Mouse (Mus musculus) erythroblast, adult 5-6 weeks (primary cell): ENCODE measurements around the gene Dab2ip. TPM values are rescaled to one million over a fixed set of nuclear protein-coding genes. Genes with fewer than 3 reads are reported as not detected.

ENCODE experiments used
- ATAC-seq: replicated peaks from 2 replicates; pipeline ENCODE4 v1.8.0; 2016; ENCODE audit warnings: moderate number of reproducible peaks, mild to moderate bottlenecking, moderate TSS enrichment, inconsistent platforms; ENCODE audit not compliant: poor library complexity, low FRiP score, severe bottlenecking
- total RNA-seq, 2 experiments: library from RNA; stranded (forward) in 1 of 2; stranded (reverse) in 1 of 2; fragments of 150-400 nt in 1 of 2; fragments of 200-764, 138-1000 nt in 1 of 2; gene quantifications; 2 replicates each; pipeline versions ENCODE4 v1.2.3 to v1.2.4; 2015 to 2017; ENCODE audit warnings: low replicate concordance in 2 of 2

Dab2ip gene
- total RNA-seq, 2 experiments from 2014 or later = 0.19 to 2.2 TPM

DNA sequence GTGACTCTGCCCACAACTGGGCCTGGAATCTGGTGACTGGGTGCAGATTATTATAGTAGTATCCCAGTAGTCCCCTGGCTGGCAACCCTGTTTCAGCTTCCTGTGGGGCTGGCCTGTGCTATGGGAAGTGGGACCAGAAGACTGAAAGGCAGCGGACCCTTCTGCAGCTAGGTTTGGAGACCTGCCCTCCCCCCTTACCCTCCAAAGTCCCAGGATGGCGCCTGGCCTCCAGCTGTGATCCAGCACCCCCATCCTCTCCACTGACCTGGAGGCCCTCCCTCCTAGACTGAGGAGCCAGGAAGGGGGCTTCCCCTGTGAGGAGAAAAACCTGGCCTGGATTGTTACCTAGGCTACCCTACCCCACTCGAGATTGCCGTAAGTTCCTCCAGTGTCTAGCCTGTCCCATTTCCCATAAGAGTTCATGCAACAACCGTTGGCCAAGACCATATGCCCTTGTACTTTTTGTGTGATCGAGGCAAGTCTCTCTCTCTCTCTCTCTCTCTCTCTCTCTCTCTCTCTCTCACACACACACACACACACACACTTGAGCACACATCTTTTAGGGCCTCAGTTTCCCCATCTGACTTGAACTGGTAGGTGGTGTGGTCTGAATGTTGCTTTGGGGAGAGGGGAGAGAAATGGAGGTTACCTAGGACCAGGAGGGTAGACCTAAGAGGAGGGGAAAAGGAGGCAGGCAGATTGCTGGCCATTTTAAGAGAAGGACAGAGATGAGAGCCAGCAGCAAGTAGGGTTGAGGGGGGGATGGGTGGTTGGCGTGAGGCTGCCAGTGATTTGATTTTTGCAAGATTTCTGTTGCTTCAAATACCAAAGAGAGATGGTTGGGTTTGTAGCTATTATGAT is 62.5 kb downstream of the Dab2ip start:
- no peak for ATAC-seq

DNA sequence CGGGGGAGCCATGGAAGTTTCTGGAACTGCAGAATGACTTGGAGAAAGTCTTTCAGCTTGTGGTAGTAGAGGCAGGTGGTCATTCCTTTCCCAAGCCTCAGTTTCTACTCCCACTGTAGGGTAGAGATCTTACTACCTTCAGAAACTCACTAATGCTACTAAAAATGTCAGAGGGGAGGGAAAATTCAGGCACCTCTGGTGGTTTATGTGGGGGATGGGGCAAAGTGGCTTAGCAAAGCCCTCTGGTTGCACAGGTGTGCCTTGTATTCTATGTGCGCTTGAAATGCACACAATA is 63.1 kb downstream of the Dab2ip start:
- ATAC-seq = no peak

DNA sequence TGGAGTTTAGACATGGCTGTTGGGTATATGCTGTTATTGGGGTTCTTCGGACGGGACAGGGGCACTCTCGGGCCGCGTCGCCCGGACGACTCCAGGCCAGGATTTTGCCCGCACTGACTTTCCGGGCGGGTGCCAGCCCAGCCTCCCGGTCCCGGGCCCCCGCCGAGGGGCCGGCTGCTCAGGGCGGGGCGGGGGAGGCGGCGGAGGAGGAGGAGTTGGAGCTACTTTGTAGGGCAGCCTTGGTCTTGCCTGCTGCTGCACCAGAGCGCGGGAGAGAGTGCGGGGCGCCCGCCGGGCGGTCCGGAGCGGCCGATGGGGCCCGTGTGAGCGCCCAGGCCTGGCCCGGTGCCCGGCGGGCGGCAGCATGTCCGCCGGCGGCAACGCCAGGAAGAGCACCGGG is 63.7 kb downstream of the Dab2ip start:
- ATAC-seq = no peak

DNA sequence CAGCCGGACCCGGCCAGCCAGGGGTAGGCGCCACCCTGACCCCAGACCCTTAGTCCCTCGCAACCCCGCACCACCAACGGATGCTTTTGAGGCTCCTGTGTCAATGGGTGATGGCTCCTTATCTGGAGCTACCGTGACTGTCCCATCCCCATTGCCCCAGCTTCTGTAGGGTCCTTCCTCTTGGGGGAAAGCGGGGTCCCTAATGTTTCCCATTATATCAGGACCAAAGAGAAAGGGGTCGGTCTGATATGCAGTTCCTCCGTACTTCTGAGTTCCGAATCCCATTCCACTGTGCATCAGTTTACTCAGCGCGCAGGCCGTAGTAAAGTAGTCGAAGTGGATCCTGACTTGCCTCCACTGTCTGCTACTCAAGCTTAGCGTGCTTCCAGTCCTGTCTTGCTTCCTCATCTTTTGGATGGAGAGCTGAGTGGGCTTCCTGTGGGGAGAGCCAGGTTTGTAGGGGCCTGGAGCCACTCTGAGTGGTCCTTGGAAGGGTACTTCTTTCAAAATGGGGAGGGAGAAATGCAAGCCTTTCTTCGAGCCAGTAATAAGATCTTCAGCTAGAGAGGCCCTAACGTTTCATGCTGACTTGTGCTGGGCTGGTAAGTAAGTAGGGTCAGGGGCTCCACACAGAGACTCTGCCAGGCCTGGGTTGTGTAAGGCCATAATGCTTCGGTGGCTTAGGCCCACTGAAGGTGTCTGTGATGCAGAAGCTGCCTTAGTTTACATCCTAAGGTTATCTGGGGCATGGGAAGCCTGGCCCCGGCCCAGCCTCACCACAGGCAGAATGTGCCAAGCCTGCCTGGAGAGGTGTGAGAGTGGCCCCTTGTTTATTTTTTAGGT is 64.4 kb downstream of the Dab2ip start:
- no peak for ATAC-seq

DNA sequence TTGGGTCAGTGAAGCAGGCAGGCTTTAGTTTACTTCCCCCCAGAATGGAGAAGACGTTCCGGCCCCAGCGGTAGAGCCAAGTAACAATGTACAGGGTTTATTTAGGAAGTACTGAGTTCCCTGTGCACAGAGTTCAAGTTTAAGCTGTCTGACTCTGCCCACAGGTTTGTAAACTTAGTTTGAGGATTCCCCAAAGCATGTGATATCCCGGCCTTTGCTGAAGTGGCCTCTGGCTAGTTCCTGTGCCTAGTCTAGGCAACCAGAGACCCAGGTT is 65.0 kb downstream of the Dab2ip start:
- no peak for ATAC-seq

DNA sequence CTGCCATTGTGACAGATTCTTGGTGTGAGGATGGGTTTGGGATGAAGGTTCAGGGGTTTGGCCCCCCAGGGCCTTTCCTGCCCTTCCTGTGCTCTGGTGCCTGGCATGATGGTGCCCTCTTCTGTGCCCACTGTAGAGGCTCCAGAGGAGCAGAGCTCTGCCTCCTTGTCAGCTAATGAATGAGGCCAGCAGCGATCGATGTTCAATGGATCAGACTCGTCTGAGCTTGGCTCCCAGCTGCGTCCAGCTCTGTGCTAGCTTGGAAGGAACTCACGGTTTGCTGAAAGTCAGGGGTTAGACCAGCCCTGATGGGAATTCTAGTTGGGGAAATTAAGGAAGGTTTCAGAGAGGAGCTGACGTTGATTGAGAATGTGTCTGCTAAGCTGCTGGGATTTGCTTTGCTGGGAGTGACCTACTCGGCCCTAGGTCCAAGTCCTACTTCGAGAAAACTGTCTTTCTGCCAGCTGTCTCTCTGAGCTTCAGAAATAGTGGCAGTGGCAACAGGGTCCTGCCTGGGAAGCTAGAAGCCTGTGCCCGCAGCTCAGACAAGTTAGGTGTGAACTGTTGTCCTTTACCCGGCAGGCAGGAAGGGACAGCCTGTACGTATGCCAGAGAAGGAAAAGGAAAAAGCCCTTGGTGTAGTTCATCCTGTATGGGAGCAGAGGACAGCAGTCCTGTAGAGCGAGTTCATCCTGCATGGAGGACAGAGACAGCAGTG is 65.5 kb downstream of the Dab2ip start:
- ATAC-seq = no peak

DNA sequence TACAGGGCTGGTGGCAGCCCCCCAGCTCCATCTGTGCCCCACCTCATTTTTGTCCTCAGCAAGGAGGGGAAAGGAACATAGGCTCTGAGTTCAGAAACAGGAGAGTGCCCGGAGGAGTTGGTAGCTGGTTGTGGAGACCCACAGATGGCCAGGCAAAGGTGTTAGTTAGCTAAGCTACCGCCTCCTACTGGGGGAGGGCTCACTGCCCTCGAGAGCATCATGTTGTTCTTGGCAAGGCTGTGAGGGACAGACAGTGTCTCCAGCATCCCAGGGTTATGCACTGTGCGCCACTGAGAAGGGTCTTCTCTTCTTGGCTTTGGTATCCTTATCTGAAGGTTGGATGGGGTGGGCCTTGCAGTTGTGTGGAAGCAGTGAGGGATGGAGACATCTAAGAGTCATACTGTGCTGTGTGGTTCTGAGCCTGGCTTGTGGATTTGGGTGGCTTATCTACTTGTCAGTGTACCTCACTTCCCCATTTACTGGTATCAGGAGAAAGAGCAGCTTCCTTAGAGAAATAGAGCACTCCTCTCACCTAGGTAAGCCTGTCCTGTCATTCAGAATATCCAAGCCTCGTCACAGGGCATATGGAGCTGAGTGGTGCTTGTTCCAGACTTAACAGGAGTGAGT is 66.4 kb downstream of the Dab2ip start:
- ATAC-seq = no peak

DNA sequence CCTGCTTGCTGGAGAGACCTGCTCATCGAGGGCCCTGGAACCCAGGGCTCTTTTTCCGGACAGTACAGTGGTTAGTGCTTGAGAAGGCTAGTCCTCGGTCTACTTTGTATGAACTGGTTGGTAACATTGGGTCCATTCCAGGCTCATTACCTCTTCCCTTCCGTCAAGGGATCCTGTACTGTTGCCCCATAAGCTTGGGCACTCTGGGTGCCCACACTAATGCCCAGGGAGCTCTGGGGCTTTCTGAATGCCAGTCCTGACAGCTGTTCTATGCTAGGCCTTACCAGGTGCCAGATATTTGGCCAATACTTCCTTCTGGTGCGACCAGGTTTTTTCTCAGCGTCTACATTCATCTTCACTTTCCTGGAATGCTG is 66.9 kb downstream of the Dab2ip start:
- no peak for ATAC-seq

DNA sequence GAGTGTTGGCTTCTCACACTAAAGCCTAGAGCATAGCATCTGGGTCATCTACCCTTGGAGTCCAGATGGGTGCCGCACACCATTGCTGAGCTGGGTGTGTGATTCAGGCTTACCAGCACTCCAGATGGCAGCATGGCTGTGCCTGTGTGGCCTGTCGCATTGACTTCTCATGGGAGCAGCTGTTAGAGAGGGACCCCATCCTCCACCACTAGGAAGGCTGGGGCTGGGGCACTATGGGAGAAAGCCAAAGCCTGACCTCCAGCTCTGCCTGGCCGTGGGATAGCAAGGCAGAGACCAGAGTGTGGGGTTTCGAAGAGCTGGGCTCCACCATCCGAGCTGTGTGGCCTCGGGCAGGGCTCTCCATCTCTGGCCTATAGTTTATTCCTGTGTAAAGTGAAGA is 67.5 kb downstream of the Dab2ip start:
- no peak for ATAC-seq

DNA sequence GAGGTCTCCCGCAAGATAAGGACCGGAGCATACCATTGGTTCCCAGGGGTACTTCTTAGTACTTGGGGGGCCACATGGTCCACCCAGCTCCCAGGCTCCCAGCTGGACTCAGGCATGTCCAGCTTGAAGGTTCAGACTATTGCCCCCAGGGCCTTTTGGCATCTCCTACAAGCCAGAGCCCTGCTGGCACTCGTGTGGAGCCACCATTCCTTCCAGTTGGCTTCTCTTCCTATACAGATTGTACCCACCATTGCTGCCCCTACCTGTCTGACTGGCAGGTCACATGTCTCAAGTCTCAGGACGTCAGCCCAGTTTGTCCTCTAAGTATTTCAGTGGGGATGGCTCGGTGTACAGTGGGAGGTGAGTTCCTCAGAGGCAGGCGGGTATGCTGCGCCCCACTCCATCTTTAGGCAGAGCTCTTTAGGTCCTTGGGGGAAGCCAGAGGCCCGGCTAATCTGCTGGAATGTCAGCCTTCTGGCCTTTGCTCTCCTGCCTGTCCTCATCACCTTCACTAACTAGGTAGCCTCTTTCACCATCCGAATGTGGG is 68.2 kb downstream of the Dab2ip start:
- ATAC-seq = no peak

DNA sequence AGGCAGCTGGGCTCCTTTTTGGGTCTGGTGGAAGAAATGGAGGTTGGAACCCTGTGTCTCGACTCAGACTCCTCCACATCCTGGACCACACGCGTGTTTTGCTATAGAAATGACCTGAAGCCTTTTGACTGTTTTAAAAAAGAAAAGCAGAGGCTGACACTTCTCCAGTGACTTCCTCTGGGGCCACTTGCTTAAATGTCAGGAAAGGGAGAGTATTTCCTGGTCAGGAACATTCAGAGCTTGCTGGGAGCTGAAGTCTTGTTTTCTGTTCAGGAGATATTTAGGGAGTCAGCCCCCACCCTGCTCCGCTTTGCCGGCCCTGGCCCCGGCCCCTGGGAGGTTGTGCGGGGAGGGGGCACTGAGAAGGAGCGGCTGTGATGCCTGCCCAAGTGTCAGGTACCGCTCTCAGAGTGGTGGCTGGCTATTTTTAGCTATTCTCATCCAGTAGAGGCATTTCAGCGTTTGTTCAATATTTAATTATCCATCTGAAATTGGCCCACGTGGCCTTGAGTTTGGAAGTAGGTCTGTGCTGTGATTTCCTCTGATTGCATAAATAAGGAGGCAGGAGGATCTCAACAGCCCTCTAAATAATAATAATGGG is 69.3 kb downstream of the Dab2ip start:
- no peak for ATAC-seq

DNA sequence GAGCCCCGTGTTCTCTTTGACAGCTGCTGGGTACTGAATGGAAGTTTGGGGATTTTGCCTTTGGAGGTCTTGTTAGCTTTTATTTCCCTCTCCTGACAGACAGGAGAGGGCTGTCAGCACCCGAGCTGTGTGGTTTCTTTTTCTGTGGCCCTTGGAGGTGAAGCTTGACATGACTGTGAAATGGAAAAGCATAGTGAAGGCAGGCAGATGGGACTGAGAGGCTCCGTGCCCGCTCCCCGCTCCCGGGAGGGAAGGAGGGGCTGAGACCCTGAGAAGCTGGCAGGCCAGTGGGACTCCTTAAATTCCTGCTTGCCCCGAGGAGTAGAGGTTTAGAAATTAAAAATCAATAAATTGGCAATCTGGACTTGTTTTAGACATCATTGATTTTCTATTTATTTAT is 70.0 kb downstream of the Dab2ip start:
- no peak for ATAC-seq

DNA sequence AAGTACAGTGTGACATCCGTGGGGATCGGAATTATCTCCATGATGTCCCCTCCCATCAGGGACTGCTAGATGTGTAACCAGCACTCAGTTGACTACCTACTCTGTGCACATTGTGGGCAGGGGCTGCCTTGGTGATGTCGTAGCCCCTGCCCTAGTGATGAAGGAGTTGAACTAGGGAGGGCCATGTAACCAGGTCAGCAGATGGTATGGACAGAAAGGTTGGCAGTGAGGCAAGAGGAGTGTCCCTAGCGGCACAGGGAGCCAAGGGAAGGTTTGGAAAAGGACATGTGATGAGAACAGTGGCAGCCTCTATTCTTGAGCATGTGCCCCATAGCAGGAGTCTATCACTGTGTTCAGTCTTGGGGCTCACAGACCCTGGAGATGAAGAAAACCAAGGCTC is 70.6 kb downstream of the Dab2ip start:
- no peak for ATAC-seq

DNA sequence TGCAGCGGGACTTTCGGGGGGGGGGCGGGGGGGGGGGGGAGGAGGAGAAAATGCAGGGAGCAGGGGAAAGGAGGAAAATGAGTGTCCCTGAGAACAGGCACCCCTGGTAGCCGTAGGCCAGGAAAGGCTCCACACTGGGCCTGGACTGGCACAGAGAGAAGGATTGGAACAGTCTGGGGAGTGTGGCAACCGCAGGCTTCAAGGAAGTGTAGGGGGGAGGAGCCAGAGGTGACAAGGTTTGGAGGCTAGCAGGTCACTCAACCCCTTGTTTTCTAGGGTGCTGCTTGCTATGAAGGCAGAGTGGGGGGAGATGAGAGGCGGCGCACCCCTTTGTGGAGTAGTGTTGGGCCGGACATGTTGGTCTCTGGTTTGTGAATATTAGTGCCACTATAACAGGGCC is 71.1 kb downstream of the Dab2ip start:
- no peak for ATAC-seq

DNA sequence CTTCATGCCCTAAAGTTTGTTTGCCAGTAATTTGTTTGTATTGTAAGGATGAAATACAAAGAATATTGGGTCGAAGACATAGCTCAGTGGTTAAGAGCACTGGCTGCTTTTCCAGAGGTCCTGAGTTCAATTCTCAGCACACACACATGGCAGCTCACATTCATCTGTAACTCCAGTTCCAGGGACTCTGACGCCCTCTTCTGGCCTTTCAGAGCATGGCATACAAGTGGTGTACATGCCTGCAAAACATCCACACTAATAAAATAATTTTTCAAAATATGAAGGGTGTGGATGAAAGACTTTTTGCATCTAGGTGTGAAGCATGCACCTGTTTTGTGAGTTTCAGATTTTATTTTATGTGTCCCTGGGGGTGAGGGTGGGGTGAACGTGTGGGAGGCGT is 75.3 kb downstream of the Dab2ip start:
- ATAC-seq = no peak

DNA sequence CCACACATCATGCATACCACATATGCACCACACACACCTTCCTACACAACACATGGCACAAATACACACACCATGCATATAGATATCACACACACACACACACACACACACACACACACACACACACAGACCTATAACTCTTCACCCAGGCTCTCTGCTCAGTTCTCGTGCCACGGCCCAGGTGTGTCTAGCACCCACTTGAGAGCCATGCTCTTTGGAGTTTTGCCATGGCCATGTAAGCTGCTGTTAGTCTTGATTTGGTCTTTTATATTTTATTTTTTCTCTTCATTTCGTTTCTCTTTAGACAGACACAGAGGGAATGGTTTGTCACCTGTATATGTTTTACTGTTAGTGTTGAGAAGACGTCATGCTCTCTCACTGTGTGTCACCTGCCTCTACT is 76.9 kb downstream of the Dab2ip start:
- no peak for ATAC-seq

DNA sequence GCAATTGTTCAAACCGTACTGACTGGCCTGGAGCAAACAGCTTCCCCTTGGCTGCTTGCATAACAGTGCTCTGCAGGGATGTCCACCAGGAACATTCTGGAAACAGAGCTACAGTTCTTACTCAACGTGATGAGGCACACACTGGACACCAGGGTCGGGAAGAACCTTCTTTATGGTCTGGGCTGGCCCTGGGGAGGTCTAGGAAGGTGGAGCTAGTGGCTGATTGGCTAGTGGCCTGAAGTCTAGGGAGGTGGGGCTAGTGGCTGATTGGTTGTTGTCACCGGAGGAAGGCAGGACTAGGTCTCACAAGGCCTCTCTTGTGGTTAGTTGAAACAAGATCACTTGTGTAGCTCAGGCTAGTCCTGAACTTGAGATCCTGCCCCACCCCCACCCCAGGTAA is 77.5 kb downstream of the Dab2ip start:
- ATAC-seq = no peak

DNA sequence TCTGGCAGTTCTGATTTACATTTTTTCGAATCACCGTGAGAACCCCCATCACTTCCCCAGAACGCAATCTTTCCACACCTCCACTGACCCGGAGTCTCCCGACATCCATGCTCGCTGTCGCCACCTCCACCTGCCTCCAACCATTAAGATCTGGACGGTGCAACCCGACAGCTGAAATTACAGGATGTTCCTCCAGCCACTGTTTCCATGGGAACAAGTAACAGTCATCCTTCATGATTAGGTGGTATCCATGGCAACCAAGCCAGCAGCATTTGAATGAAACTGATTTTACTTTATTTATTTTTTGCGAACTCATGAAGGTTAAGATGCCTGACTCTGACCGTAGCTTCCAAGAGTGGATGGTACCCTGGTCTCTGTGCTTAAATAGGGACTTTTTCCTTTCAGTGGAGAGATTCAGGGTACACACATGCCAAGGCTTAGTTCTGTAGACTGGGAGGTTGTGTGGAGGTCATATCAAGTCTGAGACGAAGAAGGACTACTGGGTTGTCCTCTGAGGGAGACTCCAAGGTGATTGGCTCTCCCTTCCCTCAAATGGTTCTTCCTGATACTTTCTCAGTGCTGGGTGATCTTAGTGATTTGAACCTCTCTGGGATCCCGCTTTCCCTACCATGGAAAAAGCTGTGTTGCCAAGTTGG is 79.9 kb downstream of the Dab2ip start:
- no peak for ATAC-seq

DNA sequence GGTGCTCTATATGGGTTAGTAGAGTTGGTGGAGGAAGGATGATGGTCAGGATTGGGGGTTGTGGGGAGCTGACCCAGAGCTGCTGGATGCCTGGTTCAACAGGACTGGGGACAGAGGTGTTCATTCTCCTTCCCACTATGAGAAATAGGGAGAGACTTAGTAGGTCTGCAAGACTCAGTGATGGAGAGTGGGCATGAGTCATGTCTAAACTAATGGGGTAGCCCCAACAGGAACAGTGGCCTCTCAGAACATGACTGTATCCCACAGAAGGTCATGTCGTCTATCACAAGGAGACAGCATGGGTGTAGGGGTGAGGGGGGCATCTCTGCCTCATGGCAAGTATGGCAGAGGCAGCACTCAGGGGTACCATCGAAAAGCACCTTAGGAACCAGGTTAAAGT is 81.7 kb downstream of the Dab2ip start:
- ATAC-seq = no peak
